Mouse (Mus musculus) hindbrain, embryonic 15.5 days (tissue): ENCODE measurements around the gene Ipmk. TPM values are rescaled to one million over a fixed set of nuclear protein-coding genes. Genes with fewer than 3 reads are reported as not detected.

Experiments used
- ATAC-seq: fragments of 200-750 bp; cut with Nextera tagmentation; 2 replicates; pipeline ENCODE4 v1.8.0; 2017; ENCODE audit warnings: low read depth, moderate number of reproducible peaks, moderate TSS enrichment; ENCODE audit not compliant: low FRiP score
- H3K27ac ChIP-seq: fragments of 300-500 bp; sonication (generic); replicated peaks from 2 replicates; pipeline ENCODE4 v1.5.1; 2015; ENCODE audit warnings: mild to moderate bottlenecking, inconsistent platforms
- H3K27me3 ChIP-seq: fragments of 300-500 bp; sonication (generic); 2 replicates; pipeline ENCODE4 v1.6.1; 2015; ENCODE audit warnings: control low read depth, inconsistent platforms
- H3K36me3 ChIP-seq: fragments of 300-500 bp; sonication (generic); 2 replicates; pipeline ENCODE4 v1.6.1; 2015; ENCODE audit warnings: control low read depth, inconsistent platforms
- H3K4me1 ChIP-seq: fragments of 300-500 bp; sonication (generic); replicated peaks from 2 replicates; pipeline ENCODE4 v1.6.1; 2015; ENCODE audit warnings: control low read depth, inconsistent platforms
- H3K4me2 ChIP-seq: fragments of 300-500 bp; sonication (generic); 2 replicates; pipeline ENCODE4 v1.6.1; 2015; ENCODE audit warnings: moderate library complexity, mild to moderate bottlenecking, inconsistent platforms
- H3K4me3 ChIP-seq: fragments of 300-500 bp; sonication (generic); 2 replicates; pipeline ENCODE4 v1.5.1; 2015; ENCODE audit warnings: mild to moderate bottlenecking, inconsistent platforms
- H3K9ac ChIP-seq: fragments of 300-500 bp; sonication (generic); 2 replicates; pipeline ENCODE4 v1.6.1; 2015; ENCODE audit warnings: inconsistent platforms
- H3K9me3 ChIP-seq: fragments of 300-500 bp; sonication (generic); 2 replicates; pipeline ENCODE4 v1.6.1; 2016; ENCODE audit warnings: control low read depth, inconsistent platforms
- WGBS: fragments of 180-500 bp; shearing (Covaris S2); methylation state at CpG from one replicate; pipeline ENCODE4 v1.1.7; 2015; 5-methylcytosine and 5-hydroxymethylcytosine counted together
- polyA plus RNA-seq: library from polyadenylated mRNA; unstranded; fragments of >200 nt; fragmentation: Nextera tagmentation; extraction: Ambion mirVana; gene quantifications from 2 replicates; pipeline ENCODE4 v1.2.1, GENCODE M21; 2015

The Ipmk gene
- polyA plus RNA-seq, 1 experiment from 2014 or later, result 16.9 TPM

DNA sequence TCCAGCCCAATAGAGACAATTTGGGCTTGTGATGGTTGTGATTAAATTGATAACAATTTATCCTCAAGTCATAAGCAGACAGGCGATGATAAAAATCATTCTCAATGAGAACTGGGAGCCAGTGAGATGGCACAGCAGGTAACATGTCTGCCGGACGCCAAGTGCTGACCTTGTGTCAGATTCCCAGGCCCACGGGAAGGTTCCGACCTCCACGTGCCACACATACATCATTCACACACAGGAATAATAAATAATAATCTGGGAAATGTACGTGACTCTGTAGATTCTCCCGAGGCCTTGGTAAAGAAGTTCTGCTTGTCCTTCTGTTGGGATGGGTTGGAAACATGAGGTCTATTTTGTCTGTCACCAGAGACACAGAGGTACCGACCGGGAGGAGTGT, 20.2 kb upstream of the Ipmk start:
- H3K4me3 ChIP-seq, result no peak overlapping the region
- peaks cover 22% of the 10 kb centered on the region for H3K36me3 ChIP-seq
- no peak overlapping the region for H3K4me2 ChIP-seq
- H3K27me3 ChIP-seq, result no peaks in the 10 kb centered on the region
- no peaks in the 10 kb centered on the region for H3K4me1 ChIP-seq
- no peak overlapping the region for H3K27ac ChIP-seq
- no peaks in the 10 kb centered on the region for H3K9me3 ChIP-seq
- WGBS, result 77% methylated on average over 10 of the region's 10 CpGs
- no peak for ATAC-seq
- H3K9ac ChIP-seq, result no peak overlapping the region

GRCm38 (mm10) chr10:71328382-71328781, 19.2 kb upstream of the Ipmk start:
- Histone ChIP-seq H3K27me3 (no peaks in the 10 kb centered on the region), H3K4me2 (no peak overlapping the region), H3K4me1 (no peaks in the 10 kb centered on the region), H3K4me3 (no peak overlapping the region), H3K9ac (no peak overlapping the region), H3K36me3 (peaks cover 22% of the 10 kb centered on the region), H3K9me3 (no peaks in the 10 kb centered on the region), H3K27ac (no peak overlapping the region)
- no peak for ATAC-seq
- 88% methylated on average over 6 of the region's 6 CpGs for WGBS

- H3K9ac ChIP-seq, result no peak overlapping the region
- WGBS, result 93% methylated on average over 5 of the region's 5 CpGs
Measured at GRCm38 (mm10) chr10:71328870-71329269, 18.7 kb upstream of the Ipmk start.

DNA sequence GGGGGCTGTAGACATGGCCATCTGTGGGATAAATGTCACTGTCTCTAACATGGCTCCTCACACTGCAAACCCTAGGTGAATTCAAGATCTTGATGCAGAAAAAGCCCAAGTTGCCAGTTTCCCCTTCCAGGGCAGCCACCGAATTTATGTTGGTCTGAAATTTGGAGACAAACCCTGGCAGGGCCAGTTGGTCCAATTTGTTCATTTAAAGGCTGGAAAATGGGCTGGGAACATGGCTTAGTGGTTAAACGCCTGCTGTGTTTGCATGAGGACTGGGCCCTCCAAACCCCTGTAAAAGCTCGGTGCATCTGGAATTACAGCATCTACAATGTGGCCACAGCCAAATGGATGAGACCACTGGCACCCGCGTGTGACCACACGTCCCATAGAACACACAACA, 18.3 kb upstream of the Ipmk start:
- Histone ChIP-seq H3K27ac (no peak overlapping the region), H3K4me1 (no peaks in the 10 kb centered on the region), H3K36me3 (peaks cover 22% of the 10 kb centered on the region), H3K27me3 (no peaks in the 10 kb centered on the region), H3K4me2 (no peak overlapping the region), H3K9ac (no peak overlapping the region), H3K4me3 (no peak overlapping the region), H3K9me3 (no peaks in the 10 kb centered on the region)
- 92% methylated on average over 6 of the region's 6 CpGs for WGBS
- no peak for ATAC-seq

More at GRCm38 (mm10) chr10:71328870-71329269, 18.7 kb upstream of the Ipmk start:
- Histone ChIP-seq H3K36me3 (peaks cover 22% of the 10 kb centered on the region), H3K27ac (no peak overlapping the region), H3K9me3 (no peaks in the 10 kb centered on the region), H3K4me1 (no peaks in the 10 kb centered on the region), H3K4me3 (no peak overlapping the region), H3K27me3 (no peaks in the 10 kb centered on the region), H3K4me2 (no peak overlapping the region)
- ATAC-seq, result no peak

- no peak for ATAC-seq
- 97% methylated on average over 12 of the region's 12 CpGs for WGBS
- no peak overlapping the region for H3K4me2 ChIP-seq
- no peak overlapping the region for H3K27ac ChIP-seq
- no peak overlapping the region for H3K9ac ChIP-seq
- no peaks in the 10 kb centered on the region for H3K9me3 ChIP-seq
- no peaks in the 10 kb centered on the region for H3K4me1 ChIP-seq
- H3K27me3 ChIP-seq, result no peaks in the 10 kb centered on the region
- no peak overlapping the region for H3K4me3 ChIP-seq
- peaks cover 24% of the 10 kb centered on the region for H3K36me3 ChIP-seq
Measured at GRCm38 (mm10) chr10:71330070-71330469, 17.5 kb upstream of the Ipmk start.

DNA sequence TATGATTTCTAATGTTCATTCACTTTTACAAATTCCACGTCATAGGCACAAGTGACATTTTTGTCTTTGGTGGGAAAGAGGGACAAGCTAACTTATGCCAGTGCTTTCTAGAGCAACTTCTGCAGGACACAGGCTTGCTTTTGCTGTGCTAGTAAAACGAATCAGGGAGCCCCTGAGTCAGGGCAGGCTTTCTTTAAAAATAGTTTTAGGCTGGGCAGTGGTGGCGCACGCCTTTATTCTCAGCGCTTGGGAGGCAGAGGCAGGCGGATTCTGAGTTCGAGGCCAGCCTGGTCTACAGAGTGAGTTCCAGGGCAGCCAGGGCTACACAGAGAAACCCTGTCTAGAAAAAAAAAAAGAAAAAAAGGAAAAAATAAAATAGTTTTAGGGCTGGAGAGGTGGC, 15.7 kb upstream of the Ipmk start:
- no peak for ATAC-seq
- H3K36me3 ChIP-seq, result peaks cover 37% of the 10 kb centered on the region
- no peaks in the 10 kb centered on the region for H3K4me1 ChIP-seq
- no peak overlapping the region for H3K9ac ChIP-seq
- 95% methylated on average over 7 of the region's 7 CpGs for WGBS
- no peaks in the 10 kb centered on the region for H3K27me3 ChIP-seq
- no peak overlapping the region for H3K27ac ChIP-seq
- no peaks in the 10 kb centered on the region for H3K9me3 ChIP-seq
- no peak overlapping the region for H3K4me3 ChIP-seq
- H3K4me2 ChIP-seq, result no peak overlapping the region

- peaks cover 37% of the 10 kb centered on the region for H3K36me3 ChIP-seq
- H3K9me3 ChIP-seq, result no peaks in the 10 kb centered on the region
- no peak overlapping the region for H3K4me3 ChIP-seq
- H3K27ac ChIP-seq, result no peak overlapping the region
- H3K9ac ChIP-seq, result no peak overlapping the region
- H3K27me3 ChIP-seq, result no peaks in the 10 kb centered on the region
- no peak overlapping the region for H3K4me2 ChIP-seq
- ATAC-seq, result no peak
- no peaks in the 10 kb centered on the region for H3K4me1 ChIP-seq
- WGBS, result 91% methylated on average over 4 of the region's 4 CpGs
Measured at GRCm38 (mm10) chr10:71332376-71332775, 15.2 kb upstream of the Ipmk start.

DNA sequence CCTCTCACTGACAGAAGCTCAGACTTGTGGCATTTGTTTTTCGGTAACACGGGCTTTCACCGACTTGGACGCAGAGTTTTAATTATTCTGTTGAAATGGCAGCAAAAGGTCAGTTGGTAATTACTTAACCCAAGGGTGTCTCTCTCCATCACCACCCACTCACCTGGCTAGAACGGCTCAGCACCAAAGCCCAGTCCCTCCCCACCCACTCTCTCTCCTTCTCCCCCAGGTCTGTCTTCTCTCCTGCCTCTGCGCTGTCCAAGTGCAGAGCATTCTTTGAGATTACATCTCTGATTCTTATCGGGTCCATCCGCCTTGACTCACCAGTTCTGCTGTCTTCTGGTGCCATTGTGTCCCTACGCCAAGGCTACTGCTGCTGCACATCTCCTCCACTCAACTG, 14.7 kb upstream of the Ipmk start:
- Histone ChIP-seq H3K36me3 (peaks cover 37% of the 10 kb centered on the region), H3K27me3 (no peaks in the 10 kb centered on the region), H3K4me2 (no peak overlapping the region), H3K4me3 (no peak overlapping the region), H3K27ac (no peak overlapping the region), H3K4me1 (no peaks in the 10 kb centered on the region), H3K9me3 (no peaks in the 10 kb centered on the region), H3K9ac (no peak overlapping the region)
- 94% methylated on average over 9 of the region's 9 CpGs for WGBS
- no peak for ATAC-seq

- 95% methylated on average over 2 of the region's 2 CpGs for WGBS
- peaks cover 19% of the 10 kb centered on the region; the same call in 1 of the 2 replicates for H3K4me1 ChIP-seq
- H3K27ac ChIP-seq, result no peak overlapping the region
- no peak overlapping the region for H3K4me3 ChIP-seq
- no peak for ATAC-seq
- peaks cover 15% of the 10 kb centered on the region; the same call in 1 of the 2 replicates for H3K36me3 ChIP-seq
- no peak overlapping the region for H3K9ac ChIP-seq
- H3K27me3 ChIP-seq, result no peaks in the 10 kb centered on the region
- no peak overlapping the region for H3K4me2 ChIP-seq
- no peaks in the 10 kb centered on the region for H3K9me3 ChIP-seq
Measured at GRCm38 (mm10) chr10:71337733-71338132, 9.8 kb upstream of the Ipmk start.

DNA sequence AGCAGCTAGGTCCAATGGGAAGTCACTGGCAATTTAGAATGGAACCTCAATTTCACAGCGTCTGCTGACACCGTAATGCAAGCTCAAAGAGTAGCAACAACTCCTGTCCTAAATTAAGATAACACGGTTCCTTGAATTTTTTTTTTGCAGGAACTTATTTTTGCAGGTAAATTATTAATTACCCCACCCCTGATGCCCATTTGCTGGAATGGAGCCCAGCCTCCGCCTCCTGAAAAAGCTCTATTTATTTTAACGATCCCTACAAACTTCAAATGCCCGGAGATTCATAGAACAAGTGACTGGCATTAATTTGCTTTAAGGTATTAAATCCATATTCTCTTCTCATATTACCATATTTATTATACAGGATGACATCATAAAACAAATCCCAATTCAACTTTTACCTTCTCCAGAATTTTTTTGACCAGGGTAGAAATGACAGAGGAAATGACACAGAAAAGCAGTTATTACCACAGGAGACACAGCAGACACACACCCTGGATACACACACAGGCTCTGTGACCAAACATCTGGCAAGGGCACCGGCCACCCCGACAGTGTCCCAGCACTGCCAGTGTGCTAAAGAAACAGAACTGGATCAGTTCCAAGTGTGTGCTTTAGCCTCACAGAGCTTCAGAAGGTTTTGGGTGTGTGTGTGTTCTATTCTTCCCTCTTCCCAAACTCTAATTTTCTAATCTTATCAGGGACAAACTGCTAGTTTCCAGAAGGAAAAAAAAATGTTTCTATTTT, 9.2 kb upstream of the Ipmk start:
- peaks cover 23% of the 10 kb centered on the region for H3K4me1 ChIP-seq
- 79% methylated on average over 8 of the region's 8 CpGs for WGBS

GRCm38 (mm10) chr10:71339463-71339862, 8.1 kb upstream of the Ipmk start:
- H3K27ac ChIP-seq, result no peak overlapping the region
- 77% methylated on average over 4 of the region's 4 CpGs for WGBS
- H3K9me3 ChIP-seq, result no peaks in the 10 kb centered on the region
- no peak overlapping the region for H3K4me2 ChIP-seq
- no peak for ATAC-seq
- no peaks in the 10 kb centered on the region for H3K27me3 ChIP-seq
- H3K4me1 ChIP-seq, result peaks cover 32% of the 10 kb centered on the region
- H3K9ac ChIP-seq, result no peak overlapping the region
- no peak overlapping the region for H3K4me3 ChIP-seq
- H3K36me3 ChIP-seq, result peaks cover 15% of the 10 kb centered on the region; the same call in 1 of the 2 replicates

More for the DNA sequence above, 9.2 kb upstream of the Ipmk start:
- ATAC-seq, result no peak
- Histone ChIP-seq H3K36me3 (peaks cover 15% of the 10 kb centered on the region; the same call in 1 of the 2 replicates), H3K4me3 (no peak overlapping the region), H3K9me3 (no peaks in the 10 kb centered on the region), H3K4me2 (no peak overlapping the region), H3K27me3 (no peaks in the 10 kb centered on the region), H3K9ac (no peak overlapping the region), H3K27ac (no peak overlapping the region)

- Histone ChIP-seq H3K9ac (no peak overlapping the region), H3K4me1 (peaks cover 35% of the 10 kb centered on the region), H3K9me3 (no peaks in the 10 kb centered on the region), H3K4me3 (no peak overlapping the region), H3K27ac (no peak overlapping the region), H3K27me3 (no peaks in the 10 kb centered on the region), H3K36me3 (peaks cover 12% of the 10 kb centered on the region; the same call in 1 of the 2 replicates), H3K4me2 (no peak overlapping the region)
- ATAC-seq, result no peak
- 90% methylated on average over 2 of the region's 2 CpGs for WGBS
Measured at GRCm38 (mm10) chr10:71340195-71340594, 7.4 kb upstream of the Ipmk start.

- H3K27ac ChIP-seq, result no peak overlapping the region
Measured at GRCm38 (mm10) chr10:71341290-71341689, 6.3 kb upstream of the Ipmk start.

More at GRCm38 (mm10) chr10:71341290-71341689, 6.3 kb upstream of the Ipmk start:
- no peak overlapping the region for H3K4me2 ChIP-seq
- 0 out of 2 replicates have a peak, but pooled peaks cover under 1% of the 10 kb centered on the region for H3K36me3 ChIP-seq
- H3K4me1 ChIP-seq, result peaks cover 39% of the 10 kb centered on the region
- no peak overlapping the region for H3K4me3 ChIP-seq
- ATAC-seq, result no peak
- no peak overlapping the region for H3K9ac ChIP-seq
- H3K9me3 ChIP-seq, result no peaks in the 10 kb centered on the region
- 94% methylated on average over 9 of the region's 9 CpGs for WGBS
- no peaks in the 10 kb centered on the region for H3K27me3 ChIP-seq
